Mouse (Mus musculus): ENCODE measurements around the gene Tmem35b. TPM values are rescaled to one million over a fixed set of nuclear protein-coding genes. Genes with fewer than 3 reads are reported as not detected.
A peak's percentile ranks its signal among the peaks of the same experiment; 100 is the strongest.

The Tmem35b gene
- polyA plus RNA-seq, 1 experiment from 2014 or later: 13.9 TPM

DNA sequence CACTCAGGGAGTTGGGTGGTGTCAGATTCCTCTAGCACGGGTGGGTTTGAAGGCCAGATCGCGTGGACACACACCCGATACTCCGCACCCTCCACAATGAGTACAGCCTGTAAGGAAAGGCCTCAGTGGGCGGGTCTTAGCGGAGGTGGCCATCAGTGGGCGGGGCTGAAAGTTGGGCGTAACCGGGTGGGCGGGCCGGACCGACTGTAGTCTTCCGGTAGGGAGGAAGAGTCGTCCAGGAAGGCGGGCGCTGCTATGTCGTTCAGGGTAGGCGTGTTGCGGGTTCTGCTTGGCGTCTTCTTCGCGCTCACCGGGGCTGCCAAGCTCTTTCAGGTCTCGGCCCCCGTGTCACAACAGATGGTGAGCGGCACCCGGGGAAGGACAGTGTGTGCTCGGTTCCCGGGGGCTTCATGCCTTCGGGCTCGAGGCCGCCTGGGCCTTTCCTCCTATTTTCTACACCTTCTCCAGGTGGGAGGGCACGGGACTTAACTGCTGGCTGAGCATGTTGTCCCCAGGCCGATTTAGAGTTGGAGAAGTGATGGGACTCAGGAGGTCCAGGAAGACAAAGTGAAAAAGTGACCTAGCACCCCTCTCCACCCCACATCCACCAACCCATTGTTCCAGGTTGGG, 2.5 kb downstream of the Tmem35b start:
- H3K27ac ChIP-seq: no peak overlapping the region
- H3K4me3 ChIP-seq: peak overlapping the region; percentile 61
- H3K4me2 ChIP-seq (replicated peaks): peak overlapping the region; percentile 81
- peak overlapping the region; percentile 76 for H3K9ac ChIP-seq
- H3K9me3 ChIP-seq: no peaks in the 10 kb centered on the region
- 2% methylated on average over 35 of the region's 35 CpGs for whole genome bisulfite sequencing
- peak; percentile 93 for ATAC-seq (ENCODE audit: low FRiP score, low read depth)
- peaks cover 6% of the 10 kb centered on the region; the same call in 1 of the 2 replicates for H3K36me3 ChIP-seq
- H3K27me3 ChIP-seq (replicated peaks): no peaks in the 10 kb centered on the region
- peaks cover 9% of the 10 kb centered on the region; the same call in 1 of the 2 replicates for H3K4me1 ChIP-seq

DNA sequence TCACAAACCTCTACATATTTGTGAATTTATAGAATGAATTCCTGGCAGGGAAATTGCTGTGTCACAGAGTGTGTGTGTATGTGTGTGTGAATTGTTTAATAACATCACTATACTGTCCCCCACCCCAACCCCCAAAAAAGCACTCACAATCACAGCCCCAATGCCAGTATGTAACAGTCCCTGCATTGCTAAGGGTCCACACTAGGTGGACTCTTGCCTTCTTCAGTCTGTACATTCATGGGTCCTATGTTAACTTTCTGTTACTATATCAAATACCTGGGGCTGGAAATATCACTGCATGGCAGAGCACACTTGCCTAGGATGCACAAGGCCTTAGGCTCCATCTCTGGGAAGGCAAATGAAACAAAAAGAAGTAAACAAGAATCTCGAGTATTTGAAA, 11.2 kb downstream of the Tmem35b start:
- Histone ChIP-seq H3K9me3 (no peaks in the 10 kb centered on the region), H3K4me1 (no peaks in the 10 kb centered on the region), H3K27me3 (replicated peaks) (no peaks in the 10 kb centered on the region), H3K36me3 (no peaks in the 10 kb centered on the region), H3K9ac (no peak overlapping the region), H3K4me3 (no peak overlapping the region), H3K27ac (no peak overlapping the region), H3K4me2 (replicated peaks) (no peak overlapping the region)
- ATAC-seq (ENCODE audit: low FRiP score, low read depth): no peak
- 39% methylated on average over 1 of the region's 1 CpGs for WGBS

DNA sequence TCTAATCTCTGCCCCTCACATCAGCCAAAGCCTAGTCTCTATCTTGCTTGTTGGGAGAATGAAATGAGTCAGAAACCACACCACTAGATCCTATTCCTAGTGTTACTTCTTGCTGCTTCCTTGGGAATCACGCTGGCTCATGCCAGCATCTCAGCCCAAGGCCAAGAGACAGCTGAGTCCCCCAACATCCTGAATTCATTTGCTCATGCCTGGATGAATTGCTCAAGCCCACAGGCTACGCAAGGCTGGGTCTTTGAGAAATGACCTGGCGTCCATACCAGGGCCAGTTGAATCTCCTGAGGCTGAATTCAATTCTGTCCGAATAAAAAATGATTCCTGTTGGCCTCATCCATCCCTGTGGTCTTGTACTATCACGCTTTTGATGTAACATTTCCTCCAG, 14.1 kb downstream of the Tmem35b start:
- no peak overlapping the region for H3K4me3 ChIP-seq
- H3K4me1 ChIP-seq: no peaks in the 10 kb centered on the region
- H3K36me3 ChIP-seq: no peaks in the 10 kb centered on the region
- H3K27ac ChIP-seq: no peak overlapping the region
- H3K9ac ChIP-seq: no peak overlapping the region
- no peak for ATAC-seq (ENCODE audit: low FRiP score, low read depth)
- no peak overlapping the region for H3K4me2 ChIP-seq (replicated peaks)
- no peaks in the 10 kb centered on the region for H3K27me3 ChIP-seq (replicated peaks)
- 81% methylated on average over 5 of the region's 5 CpGs for WGBS
- no peaks in the 10 kb centered on the region for H3K9me3 ChIP-seq

DNA sequence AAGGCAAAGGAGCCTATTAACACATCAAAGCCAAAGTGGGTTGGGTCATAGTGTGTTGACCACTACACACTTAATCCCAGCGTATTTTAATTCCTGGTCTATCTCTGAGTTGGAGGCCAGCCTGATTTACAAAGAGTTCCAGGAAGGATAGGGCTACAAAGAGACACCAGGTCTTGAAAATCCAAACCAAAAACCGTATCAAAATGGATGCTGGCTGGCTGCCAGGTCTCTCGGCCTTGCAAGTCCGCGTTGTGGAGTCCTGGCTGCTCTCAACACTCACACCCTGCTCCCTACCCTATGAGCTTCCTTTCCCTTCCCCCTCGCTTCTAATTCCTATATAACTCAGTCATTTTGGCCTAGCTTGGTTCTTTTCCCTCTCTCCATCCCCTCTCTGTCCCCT, 15.0 kb downstream of the Tmem35b start:
- ATAC-seq (ENCODE audit: low FRiP score, low read depth): no peak
- no peak overlapping the region for H3K4me3 ChIP-seq
- no peaks in the 10 kb centered on the region for H3K9me3 ChIP-seq
- H3K4me1 ChIP-seq: no peaks in the 10 kb centered on the region
- no peaks in the 10 kb centered on the region for H3K27me3 ChIP-seq (replicated peaks)
- H3K4me2 ChIP-seq (replicated peaks): no peak overlapping the region
- no peak overlapping the region for H3K27ac ChIP-seq
- H3K36me3 ChIP-seq: no peaks in the 10 kb centered on the region
- no peak overlapping the region for H3K9ac ChIP-seq
- WGBS: 57% methylated on average over 6 of the region's 6 CpGs

DNA sequence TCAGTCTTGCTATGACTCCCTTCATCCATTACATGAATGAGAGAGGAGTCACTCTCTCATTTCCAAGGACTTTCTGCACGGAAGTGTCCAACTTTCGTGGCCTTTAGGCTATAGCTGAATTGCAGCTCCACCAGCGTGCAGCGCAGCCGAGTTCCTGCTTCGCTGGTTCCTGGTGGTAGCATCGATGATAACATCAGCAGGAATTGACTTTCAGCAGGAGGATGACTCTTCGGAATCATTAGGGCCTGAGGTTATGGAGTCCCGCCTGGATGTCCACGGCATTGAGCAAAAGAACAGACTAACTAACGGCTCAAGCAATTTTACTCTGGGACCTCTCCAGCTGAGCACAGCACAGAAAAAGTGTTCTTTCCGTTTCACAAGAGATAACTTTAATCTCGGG, 26.5 kb downstream of the Tmem35b start:
- no peak overlapping the region for H3K27ac ChIP-seq
- no peak for ATAC-seq (ENCODE audit: low FRiP score, low read depth)
- H3K9me3 ChIP-seq: no peaks in the 10 kb centered on the region
- WGBS: 87% methylated on average over 13 of the region's 13 CpGs
- H3K4me2 ChIP-seq (replicated peaks): no peak overlapping the region
- H3K27me3 ChIP-seq (replicated peaks): no peaks in the 10 kb centered on the region
- H3K4me3 ChIP-seq: no peak overlapping the region
- no peaks in the 10 kb centered on the region for H3K36me3 ChIP-seq
- H3K4me1 ChIP-seq: no peaks in the 10 kb centered on the region
- H3K9ac ChIP-seq: no peak overlapping the region

DNA sequence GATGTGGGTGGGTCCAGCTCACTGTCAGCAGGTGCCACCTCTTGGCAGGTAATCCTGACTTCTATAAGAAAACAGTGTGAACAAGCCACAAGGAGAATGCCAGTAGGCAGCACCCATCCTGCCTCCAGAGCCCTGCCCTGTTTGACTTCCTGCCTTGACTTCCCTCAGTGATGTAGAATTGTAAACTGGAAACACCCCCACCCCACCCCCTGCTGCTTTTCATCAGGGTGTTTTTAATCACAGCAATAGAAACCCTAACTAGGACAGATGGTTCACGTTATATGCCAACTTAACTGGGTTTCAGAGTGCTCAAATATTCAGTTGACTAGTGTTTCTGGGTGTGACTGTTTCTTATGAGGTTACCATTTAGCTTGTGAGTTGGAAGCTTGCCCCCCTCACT, 29.9 kb downstream of the Tmem35b start:
- ATAC-seq (ENCODE audit: low FRiP score, low read depth): no peak
- no peaks in the 10 kb centered on the region for H3K27me3 ChIP-seq (replicated peaks)
- H3K4me3 ChIP-seq: no peak overlapping the region
- WGBS: 64% methylated on average over 1 of the region's 1 CpGs
- no peaks in the 10 kb centered on the region for H3K36me3 ChIP-seq
- no peak overlapping the region for H3K27ac ChIP-seq
- no peaks in the 10 kb centered on the region for H3K9me3 ChIP-seq
- no peak overlapping the region for H3K9ac ChIP-seq
- no peaks in the 10 kb centered on the region for H3K4me1 ChIP-seq
- H3K4me2 ChIP-seq (replicated peaks): no peak overlapping the region

DNA sequence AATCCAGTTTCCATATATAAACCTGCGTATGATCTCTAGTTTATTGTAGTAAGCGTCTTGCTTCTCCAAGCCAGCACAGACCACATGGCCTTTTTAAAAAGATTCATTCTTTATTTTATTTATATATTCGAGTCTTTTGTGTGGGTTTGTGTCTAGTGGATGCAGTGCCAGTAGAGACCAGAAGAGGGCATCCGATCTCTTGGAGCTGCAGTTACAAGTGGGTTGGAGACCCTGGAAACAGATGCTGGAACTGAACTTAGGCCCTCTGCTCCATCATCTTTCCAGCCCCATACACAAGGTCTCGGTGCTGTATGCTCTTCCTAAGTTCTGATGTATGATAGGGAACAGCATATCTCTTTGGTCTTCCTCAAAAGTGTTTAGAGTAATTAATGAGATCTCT, 32.3 kb downstream of the Tmem35b start:
- Histone ChIP-seq H3K27me3 (replicated peaks) (no peaks in the 10 kb centered on the region), H3K4me1 (no peaks in the 10 kb centered on the region), H3K9me3 (no peaks in the 10 kb centered on the region), H3K4me3 (no peak overlapping the region), H3K27ac (no peak overlapping the region), H3K36me3 (no peaks in the 10 kb centered on the region), H3K9ac (no peak overlapping the region), H3K4me2 (replicated peaks) (no peak overlapping the region)
- WGBS: 67% methylated on average over 5 of the region's 5 CpGs
- ATAC-seq (ENCODE audit: low FRiP score, low read depth): no peak

DNA sequence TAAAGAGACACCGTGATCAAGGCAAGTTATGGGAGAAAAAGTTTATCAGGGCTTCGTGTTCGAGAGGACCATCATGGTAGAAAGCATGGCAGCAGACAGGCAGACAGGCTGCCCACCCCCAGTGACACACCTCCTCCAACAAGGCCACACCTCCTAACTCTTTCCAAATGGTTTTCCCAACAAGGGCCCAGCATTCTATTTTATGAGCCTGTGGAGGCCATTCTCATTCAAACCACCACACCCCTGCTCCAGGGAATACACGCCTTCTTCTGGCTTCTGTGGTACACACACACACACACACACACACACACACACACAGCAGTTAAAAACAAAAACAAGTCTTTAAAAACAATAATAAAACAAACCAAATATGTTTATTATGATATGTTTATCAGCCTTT, 34.3 kb downstream of the Tmem35b start:
- WGBS: 80% methylated on average over 4 of the region's 4 CpGs

DNA sequence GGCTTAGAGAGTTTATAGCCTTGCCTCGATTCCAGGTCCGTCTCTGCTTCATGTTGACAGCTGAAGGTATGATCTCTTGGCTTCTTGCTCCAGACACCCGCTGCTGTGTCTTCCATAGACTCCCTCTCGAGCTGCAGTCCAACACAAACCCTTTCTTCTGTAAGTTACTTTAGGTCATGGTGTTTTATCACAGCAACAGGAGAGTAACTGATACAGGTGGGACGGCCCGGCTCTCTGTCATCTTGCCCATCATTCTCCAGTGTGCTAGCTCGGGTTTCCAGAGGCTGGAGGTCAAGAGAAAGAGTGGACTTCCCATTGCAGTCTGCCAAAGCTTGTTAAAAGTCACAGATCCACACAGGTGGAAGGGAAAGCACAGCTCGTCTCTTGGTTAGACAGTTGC, 40.4 kb downstream of the Tmem35b start:
- H3K4me2 ChIP-seq (replicated peaks): no peak overlapping the region
- WGBS: 76% methylated on average over 8 of the region's 8 CpGs

More for the DNA sequence above, 34.3 kb downstream of the Tmem35b start:
- no peaks in the 10 kb centered on the region for H3K27me3 ChIP-seq (replicated peaks)
- H3K4me1 ChIP-seq: no peaks in the 10 kb centered on the region
- no peak for ATAC-seq (ENCODE audit: low FRiP score, low read depth)
- no peaks in the 10 kb centered on the region for H3K36me3 ChIP-seq
- no peaks in the 10 kb centered on the region for H3K9me3 ChIP-seq
- H3K4me2 ChIP-seq (replicated peaks): no peak overlapping the region
- no peak overlapping the region for H3K9ac ChIP-seq
- no peak overlapping the region for H3K27ac ChIP-seq
- no peak overlapping the region for H3K4me3 ChIP-seq

DNA sequence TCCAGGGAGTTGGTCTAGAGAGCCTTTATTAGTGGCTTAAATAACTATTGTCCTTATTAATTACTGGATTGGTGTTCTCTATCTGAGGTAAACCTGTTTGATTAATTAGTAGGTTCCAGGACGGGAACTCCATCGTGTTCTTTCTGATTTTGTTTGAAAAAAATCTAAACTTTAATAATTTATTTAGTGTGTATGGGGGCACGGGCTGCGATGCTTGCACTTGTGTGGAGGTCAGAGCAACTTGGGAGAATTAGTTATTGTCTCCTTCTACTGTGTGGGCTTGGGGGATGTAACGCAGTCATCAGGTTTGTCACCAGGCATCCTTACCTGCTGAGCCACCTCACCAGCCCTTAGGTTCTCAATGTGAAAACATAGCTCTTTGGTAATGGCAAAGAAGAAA, 43.6 kb downstream of the Tmem35b start:
- Histone ChIP-seq H3K9me3 (no peaks in the 10 kb centered on the region), H3K36me3 (no peaks in the 10 kb centered on the region), H3K27me3 (replicated peaks) (peaks cover 33% of the 10 kb centered on the region), H3K4me3 (no peak overlapping the region), H3K27ac (no peak overlapping the region), H3K9ac (no peak overlapping the region), H3K4me1 (peaks cover 32% of the 10 kb centered on the region), H3K4me2 (replicated peaks) (no peak overlapping the region)
- ATAC-seq (ENCODE audit: low FRiP score, low read depth): no peak
- WGBS: 73% methylated on average over 5 of the region's 5 CpGs

More for the DNA sequence above, 40.4 kb downstream of the Tmem35b start:
- Histone ChIP-seq H3K4me3 (no peak overlapping the region), H3K27ac (no peak overlapping the region), H3K27me3 (replicated peaks) (peaks cover 9% of the 10 kb centered on the region), H3K36me3 (no peaks in the 10 kb centered on the region), H3K9me3 (no peaks in the 10 kb centered on the region), H3K9ac (no peak overlapping the region), H3K4me1 (peaks cover 11% of the 10 kb centered on the region)
- no peak for ATAC-seq (ENCODE audit: low FRiP score, low read depth)

DNA sequence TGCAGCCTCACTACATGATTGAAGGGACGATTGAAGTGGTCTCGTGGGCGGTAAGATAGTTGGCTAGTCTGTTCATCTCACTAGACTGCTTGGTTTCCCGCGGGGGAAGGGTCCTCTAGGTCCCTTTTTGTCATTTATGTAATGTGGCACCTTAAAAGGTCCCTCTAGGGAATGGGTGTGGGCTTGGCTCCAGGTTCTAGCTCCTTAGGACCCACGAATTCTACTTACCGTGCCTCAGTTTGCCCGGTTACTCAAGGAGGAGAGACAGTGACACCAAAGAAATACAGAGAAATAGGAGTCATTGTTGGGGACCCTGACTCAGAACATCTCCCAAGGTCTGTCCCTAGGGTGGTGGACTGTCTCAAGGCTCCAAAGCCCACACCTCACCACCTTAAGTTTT, 44.2 kb downstream of the Tmem35b start:
- no peak overlapping the region; the same call in 1 of the 2 replicates for H3K4me3 ChIP-seq
- WGBS: 18% methylated on average over 8 of the region's 8 CpGs
- peak overlapping the region; percentile 98 for H3K4me2 ChIP-seq (replicated peaks)
- peaks cover 32% of the 10 kb centered on the region for H3K4me1 ChIP-seq
- H3K9me3 ChIP-seq: no peaks in the 10 kb centered on the region
- H3K36me3 ChIP-seq: no peaks in the 10 kb centered on the region
- ATAC-seq (ENCODE audit: low FRiP score, low read depth): 0 out of 2 replicates have a peak, but pooled peaks have one; percentile 2
- H3K9ac ChIP-seq: no peak overlapping the region
- H3K27ac ChIP-seq: no peak overlapping the region
- peaks cover 33% of the 10 kb centered on the region for H3K27me3 ChIP-seq (replicated peaks)

DNA sequence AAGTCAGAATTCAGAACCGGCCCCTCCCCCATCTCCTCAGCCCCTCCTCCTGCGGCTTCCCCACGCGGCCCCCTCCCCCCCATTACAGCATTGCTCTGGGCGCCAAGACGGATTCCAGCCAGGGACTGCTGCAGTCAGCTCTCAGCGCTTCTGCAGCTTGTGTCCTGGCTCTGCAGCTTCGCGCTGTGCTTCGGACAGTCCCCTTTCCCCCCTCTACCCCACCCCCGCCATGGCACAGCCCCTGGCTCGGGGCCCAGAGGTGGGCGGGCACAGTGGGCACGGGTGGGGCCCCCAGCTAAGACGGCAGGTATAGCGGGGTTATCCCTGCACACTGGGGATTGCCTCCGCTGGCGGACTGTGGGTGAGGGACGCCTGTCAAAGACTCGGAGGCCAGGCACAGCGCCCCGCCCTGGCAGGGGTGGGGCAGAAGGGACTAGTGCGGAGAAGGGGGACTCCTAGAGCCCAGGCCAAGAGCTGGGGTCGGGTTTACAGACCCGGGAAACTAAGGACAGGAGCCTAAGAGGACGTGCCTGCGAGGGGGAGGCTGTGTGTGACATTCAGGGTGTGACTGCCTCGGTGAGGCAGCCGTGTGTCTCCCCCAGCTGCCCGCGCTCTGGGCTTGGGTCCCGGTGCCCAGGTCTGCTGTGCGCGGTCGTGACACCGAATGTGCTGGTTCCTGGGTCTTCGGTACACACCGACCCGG, 44.9 kb downstream of the Tmem35b start:
- WGBS: under 1% methylated on average over 39 of the region's 39 CpGs
- H3K9me3 ChIP-seq: no peaks in the 10 kb centered on the region
- peak overlapping the region; percentile 98 for H3K4me2 ChIP-seq (replicated peaks)
- no peaks in the 10 kb centered on the region for H3K36me3 ChIP-seq
- H3K4me1 ChIP-seq: peaks cover 36% of the 10 kb centered on the region
- H3K4me3 ChIP-seq: peak overlapping the region; percentile 87
- H3K9ac ChIP-seq: peak overlapping the region; percentile 86
- ATAC-seq (ENCODE audit: low FRiP score, low read depth): peak; percentile 73
- H3K27me3 ChIP-seq (replicated peaks): peaks cover 38% of the 10 kb centered on the region
- H3K27ac ChIP-seq: peak overlapping the region; percentile 57; the same call in 1 of the 2 replicates
